Mouse (Mus musculus): ENCODE measurements around the gene Rgs5. TPM values are rescaled to one million over a fixed set of nuclear protein-coding genes. Genes with fewer than 3 reads are reported as not detected.

The Rgs5 gene
- total RNA-seq, 2 experiments from 2014 or later = 37.9 to 42.2 TPM

DNA sequence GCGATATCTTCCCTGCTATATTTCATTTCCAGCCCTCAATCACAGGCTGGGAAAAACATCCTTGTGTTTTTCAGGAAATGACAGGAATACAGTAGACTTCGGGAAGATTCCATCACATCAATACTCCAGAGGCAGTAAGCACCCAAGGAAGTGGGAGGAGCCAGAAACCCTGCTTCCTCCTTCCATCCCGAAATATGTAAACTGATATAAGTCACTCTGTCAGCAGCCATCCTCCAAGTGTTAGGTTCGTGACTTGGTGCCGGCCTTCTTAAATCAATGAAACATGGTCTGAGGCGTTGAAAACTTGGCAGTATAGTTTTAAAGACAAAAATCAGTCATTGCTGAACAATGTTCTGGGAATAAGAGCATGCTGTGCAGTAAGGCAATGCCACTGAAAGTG, 80.8 kb downstream of the Rgs5 start:
- TF ChIP-seq CTCF (IDR thresholded peaks at IDR 0.05) = no peak
- H3K27ac ChIP-seq = peak overlapping the region; percentile 17; the same call in 1 of the 2 replicates
- H3K4me3 ChIP-seq = no peak overlapping the region
- intact Hi-C loops (cut with DNase I) = no loop called here
- DNase-seq (ENCODE audit: extremely low spot score in 1 of 2, low spot score in 2 of 2) = no peak

DNA sequence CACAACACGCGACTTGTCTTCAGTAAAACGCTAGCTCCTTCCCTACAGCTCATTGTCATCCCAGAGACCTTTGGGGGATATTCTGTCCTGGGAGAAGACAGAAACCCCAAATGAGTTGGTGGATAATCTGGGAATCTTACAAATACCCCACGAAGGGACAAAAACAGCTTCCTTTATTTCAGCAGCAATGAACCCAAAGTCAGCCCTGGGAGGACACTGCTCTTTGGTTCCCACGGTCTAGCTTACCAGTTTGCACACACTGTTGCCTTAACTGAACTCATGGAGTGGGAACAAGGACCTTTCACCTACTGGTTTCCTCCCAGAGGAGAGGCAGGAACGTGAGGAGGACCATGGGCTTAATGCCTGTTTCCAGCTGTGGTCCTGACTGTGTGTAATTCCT, 81.9 kb downstream of the Rgs5 start:
- intact Hi-C loops (cut with DNase I) = no loop called here
- Histone ChIP-seq H3K4me3 (no peak overlapping the region), H3K27ac (no peak overlapping the region)
- DNase-seq (ENCODE audit: extremely low spot score in 1 of 2, low spot score in 2 of 2) = no peak
- no peak for TF ChIP-seq CTCF (IDR thresholded peaks at IDR 0.05)

DNA sequence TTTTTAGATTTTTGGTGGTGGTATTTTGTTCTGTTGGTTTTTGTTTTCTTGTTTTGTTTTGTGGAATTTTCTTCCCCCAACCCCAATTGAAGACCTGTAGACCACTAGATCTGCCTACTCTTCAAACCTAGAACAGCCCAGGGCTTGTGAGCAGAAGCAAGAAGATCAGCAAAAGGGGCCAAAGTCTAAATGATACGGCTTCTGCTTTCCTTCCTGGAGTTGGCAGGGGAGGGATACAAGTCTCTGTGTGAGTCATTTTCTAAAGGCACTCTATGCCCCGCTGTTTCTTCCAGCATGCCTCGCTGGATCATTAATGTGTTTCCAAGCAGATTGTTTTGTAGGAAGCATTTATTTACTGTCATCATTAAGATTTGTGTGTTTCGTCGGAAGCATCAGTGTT, 85.8 kb downstream of the Rgs5 start:
- no peak overlapping the region for H3K4me3 ChIP-seq
- H3K27ac ChIP-seq = no peak overlapping the region; the same call in 1 of the 2 replicates
- DNase-seq (ENCODE audit: extremely low spot score in 1 of 2, low spot score in 2 of 2) = no peak
- intact Hi-C loops (cut with DNase I) = no loop called here
- TF ChIP-seq CTCF (IDR thresholded peaks at IDR 0.05) = no peak

Other genes with a start within 250 kb of the Rgs5 start
- gene Nuf2, start 124.0 kb upstream of the Rgs5 start, total RNA-seq (2021) = 1 to 10 TPM; 1.4 to 1.5 TPM
- gene Rgs4, start 92.1 kb downstream of the Rgs5 start, total RNA-seq (2021) = 100 to 1,000 TPM; 424 to 452 TPM

All from left cerebral cortex, adult 2 months (tissue).